Mouse (Mus musculus): ENCODE measurements around the gene Bri3bp. TPM values are rescaled to one million over a fixed set of nuclear protein-coding genes. Genes with fewer than 3 reads are reported as not detected.
A peak's percentile ranks its signal among the peaks of the same experiment; 100 is the strongest.
"Not testable (repeated sequence)": the region's sequence is repeated elsewhere in the genome, so short reads cannot be mapped to it uniquely, and the experiment has no call there.

Bri3bp gene
- total RNA-seq (2022) = 10 to 100 TPM; 44.4 to 61.8 (median 45.5) TPM

- DNase-seq (ENCODE audit: low spot score) = peak; percentile 36
These were observed at the start of gene Bri3bp for GRCm38 (mm10) chr5:125441234-125442114. Gene Bri3bp (plus strand): TSS chr5:125441568.

DNA sequence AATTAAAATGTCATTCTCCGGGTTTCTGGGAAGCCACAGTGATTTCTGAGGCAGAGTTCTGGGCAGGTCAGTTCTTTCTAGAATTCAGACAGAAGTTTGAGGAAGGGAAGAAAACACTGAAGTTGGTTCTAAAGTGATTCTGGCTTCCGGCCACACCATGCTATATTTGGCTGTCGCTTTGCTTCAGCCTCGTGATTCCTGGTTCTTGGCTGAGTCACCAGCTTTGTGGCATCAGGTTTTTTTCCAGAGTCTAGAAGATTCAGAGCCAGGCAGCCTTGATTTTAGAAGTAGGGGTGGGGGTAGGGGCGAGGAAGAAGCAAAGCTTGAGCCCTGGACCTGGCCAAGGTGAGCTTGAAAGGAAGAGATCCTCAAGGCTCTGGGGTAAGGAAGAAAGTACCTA, 49.8 kb upstream of the Bri3bp start:
- DNase-seq (ENCODE audit: low spot score) = peak; percentile 87

DNA sequence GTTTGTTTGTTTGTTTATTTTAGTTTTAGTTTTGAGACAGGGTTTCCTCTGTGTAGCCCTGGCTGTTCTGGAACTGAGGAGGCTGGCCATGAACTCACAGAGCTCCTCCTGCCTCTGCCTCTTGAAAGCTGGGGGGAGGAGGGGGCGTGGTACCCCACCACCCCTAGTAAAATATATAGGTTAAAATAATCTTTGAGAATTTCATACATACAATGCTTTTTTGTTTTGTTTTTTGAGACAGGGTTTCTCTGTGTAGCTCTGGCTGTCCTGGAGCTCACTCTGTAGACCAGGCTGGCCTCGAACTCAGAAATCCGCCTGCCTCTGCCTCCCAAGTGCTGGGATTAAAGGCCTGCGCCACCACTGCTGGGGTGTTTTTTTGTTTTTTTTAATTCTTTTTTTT, 49.2 kb upstream of the Bri3bp start:
- not testable (repeated sequence) for DNase-seq (ENCODE audit: low spot score)

DNA sequence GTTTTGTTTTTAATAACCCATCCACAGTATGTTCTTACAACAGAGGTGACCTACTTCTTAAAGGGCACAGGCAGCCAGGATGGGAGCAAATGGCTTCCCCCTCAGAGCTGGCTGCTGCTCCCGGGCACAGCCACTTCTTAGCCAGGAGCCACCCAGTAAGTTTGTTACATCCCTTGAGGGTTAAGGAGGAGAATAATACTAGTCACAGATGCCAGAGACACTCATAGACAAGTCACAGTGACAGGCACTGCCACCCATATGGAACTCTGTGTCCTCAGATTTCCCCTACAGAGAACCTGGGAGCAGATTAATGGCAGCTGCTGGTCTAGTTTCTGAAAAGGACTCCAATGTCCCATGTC, 48.8 kb upstream of the Bri3bp start:
- DNase-seq (ENCODE audit: low spot score) = no peak

- peak; percentile 99 for DNase-seq (ENCODE audit: low spot score)
These were observed 48.3 kb upstream of the Bri3bp start for GRCm38 (mm10) chr5:125392977-125393621.

GRCm38 (mm10) chr5:125393622-125394603, 47.5 kb upstream of the Bri3bp start:
- DNase-seq (ENCODE audit: low spot score) = peak; percentile 82

DNA sequence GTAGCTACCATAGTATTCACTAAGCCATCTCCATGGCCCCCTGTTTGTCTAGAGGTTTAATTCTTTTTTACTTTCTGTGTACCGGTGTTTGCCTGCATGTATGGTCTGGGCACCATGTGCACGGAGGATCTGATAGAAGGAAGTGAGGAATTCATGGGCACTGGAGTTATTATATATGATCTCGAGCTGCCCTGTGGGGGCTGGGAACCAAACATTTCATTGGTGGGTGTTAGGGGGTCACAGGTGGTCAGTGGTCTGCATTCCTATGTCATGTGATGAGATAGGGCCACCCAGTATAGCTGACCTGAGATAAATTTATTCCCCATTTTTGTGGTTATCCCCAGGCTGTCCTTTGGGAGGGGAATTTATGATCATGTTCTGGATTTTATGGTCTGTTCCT, 46.4 kb upstream of the Bri3bp start:
- no peak for DNase-seq (ENCODE audit: low spot score)

DNA sequence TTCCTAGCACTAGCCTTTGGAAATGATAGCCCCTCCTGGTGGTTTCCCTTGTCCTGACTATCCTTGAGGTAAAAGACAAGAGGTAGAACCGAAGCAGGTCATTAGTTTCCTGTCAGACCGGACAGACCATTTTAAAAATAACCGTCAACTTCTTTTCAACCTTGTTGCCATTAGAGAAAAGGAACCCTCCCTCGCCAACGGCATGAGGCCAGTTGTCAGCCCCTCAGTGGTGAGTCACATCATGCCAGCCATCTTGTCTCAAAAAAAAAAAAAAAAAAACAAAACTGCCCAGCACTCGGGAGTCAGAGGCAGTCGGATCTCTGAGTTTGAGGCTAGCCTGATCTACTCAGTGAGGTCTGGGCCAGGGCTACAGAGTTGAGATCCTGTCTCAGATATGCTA, 40.5 kb upstream of the Bri3bp start:
- no peak for DNase-seq (ENCODE audit: low spot score)

- DNase-seq (ENCODE audit: low spot score) = no peak
These were observed 38.9 kb upstream of the Bri3bp start for GRCm38 (mm10) chr5:125402476-125402875.

DNA sequence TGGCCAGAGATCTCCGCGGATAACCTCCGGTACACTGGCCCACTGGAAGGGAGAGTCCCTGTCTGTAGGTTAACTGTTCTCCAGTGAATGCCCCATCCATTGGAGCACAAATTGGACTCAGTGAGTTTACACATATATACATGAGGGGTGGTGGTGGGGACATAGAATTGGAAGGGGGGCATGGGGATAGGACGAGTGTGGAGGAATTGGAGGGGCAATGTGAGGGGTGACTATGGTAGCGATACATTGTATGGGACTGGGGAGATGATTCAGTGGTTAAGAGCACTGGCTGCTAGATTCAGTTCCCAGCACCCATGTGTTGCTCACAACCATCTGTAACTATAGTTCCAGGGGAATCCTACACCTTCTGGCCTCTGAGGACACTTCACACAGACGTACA, 38.4 kb upstream of the Bri3bp start:
- DNase-seq (ENCODE audit: low spot score) = no peak

DNA sequence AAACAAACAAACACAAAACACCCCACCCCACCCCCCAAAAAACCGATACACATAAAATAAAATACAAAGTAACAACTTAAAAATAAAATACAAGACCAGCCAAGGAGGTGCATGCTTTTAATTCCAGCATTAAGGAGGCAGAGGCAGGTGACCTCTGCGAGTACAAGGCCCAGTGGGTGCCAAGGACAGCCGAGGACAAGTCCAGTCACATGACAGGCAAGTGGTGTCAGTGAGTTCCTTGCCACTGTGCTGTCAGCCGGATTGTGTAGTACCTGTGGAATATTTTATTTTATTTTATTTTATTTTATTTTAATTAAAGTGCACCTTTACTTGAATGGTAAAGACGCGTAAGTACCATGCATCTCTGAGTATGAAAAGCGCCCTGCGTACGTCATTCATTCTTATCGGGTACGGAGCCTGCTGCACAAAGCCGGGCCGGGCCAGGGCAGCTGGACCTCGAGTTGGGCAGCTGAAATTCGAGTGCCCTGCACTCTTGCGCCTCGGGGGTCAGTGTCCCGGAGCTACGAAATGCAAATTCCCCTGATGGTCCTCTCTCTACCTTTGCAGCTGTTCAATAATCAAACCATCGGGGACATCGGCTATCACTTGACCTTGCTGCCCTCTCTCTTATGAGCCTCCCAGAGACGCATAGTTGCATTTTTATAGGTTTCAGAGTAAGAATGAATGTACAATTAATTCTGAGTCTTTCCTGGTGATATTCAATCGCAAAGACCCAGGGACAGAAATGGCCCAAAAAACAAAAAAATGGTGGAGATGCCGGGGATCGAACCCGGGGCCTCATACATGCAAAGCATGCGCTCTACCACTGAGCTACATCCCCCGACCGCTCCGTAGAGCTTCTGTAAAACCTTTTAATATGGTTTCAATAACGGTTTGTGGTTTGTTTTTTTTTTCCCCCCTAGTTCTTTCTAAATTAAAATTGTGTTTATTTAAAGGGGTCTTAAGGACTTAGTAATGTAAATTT, 37.6 kb upstream of the Bri3bp start:
- DNase-seq (ENCODE audit: low spot score) = peak; percentile 82

DNA sequence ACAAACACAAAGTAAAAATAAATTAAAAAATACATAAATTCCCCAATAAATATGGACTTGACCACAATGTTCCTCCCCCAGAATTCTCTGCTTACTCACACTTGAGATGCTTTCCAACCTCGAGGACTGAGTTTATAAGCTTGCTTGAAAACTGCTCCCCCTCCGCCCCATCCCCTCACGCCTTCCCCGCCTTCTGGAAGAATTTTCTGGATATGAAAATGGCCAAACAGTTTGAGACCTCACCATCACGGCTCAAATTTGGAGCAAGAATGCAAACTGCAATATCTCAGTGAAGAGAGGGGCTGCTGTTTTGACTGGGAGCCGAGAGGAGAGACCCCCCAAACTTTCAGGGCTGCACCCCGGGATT, 36.8 kb upstream of the Bri3bp start:
- peak; percentile 49 for DNase-seq (ENCODE audit: low spot score)

DNA sequence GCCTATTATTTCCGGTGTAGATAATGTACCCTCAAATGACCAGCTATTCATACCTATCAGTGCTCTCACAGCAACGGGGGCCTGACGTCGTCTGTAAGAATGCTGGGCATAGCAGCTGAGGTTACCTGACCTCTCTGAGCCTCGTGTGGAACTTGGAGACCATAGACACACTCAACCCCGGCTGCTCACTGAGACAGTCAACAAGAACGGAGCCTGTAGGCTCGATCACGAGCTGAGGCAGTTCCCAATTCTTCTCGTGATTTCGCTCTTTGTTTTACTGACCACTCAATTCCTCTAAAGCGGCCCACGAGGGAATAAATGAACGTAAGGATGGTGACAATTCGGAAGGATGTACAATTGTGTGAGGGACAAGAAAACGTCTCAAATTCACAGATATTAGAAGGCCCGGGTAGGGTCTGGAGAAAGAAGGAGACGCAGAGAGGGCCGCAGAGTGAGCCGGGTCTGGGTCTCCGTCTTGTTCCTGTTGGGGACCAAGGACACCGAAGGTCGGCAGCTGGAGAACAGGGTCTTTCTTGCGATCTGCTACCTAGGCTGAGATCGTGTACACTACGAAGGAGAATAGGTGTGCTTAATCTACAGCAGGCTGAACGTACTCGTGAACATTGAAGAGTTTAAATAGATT, 36.3 kb upstream of the Bri3bp start:
- peak; percentile 64 for DNase-seq (ENCODE audit: low spot score)

GRCm38 (mm10) chr5:125405546-125406248, 35.7 kb upstream of the Bri3bp start:
- DNase-seq (ENCODE audit: low spot score) = peak; percentile 92

DNA sequence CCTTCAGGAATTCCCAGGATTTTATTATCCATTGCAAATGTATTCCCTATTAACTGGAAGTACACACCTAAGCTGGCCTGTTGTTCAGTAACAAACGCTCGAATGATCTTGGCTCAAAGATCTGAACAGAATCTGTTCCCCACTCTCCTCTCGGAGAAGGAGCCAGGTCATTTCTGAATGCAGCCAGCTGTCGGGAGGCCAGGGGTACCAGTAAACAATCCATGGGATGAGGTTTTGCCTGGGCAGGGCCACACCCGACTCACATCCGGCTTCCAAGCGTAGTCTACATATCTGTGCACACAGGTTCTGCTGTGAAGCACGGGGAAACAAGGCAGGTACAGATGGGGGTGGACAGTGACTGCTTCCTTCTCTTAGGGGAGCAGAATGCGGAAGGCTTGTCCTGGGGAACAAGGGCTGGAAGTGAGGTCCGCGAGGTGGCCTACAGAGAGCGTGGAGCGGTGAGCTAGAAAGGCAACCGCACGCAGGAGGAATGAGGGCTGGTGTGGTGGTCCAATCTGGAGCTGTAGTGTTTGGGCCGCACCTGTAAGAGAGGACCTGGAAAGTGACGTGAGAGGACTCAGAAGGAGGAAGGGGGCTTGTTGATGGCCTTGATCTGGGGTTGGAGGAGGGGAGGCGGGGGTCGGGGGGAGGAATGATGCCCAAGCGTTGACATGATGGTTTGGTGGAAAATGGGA, 34.9 kb upstream of the Bri3bp start:
- peak; percentile 78 for DNase-seq (ENCODE audit: low spot score)

- no peak for DNase-seq (ENCODE audit: low spot score)
These were observed 34.1 kb upstream of the Bri3bp start for GRCm38 (mm10) chr5:125407020-125407830.

- DNase-seq (ENCODE audit: low spot score) = no peak
These were observed 33.3 kb upstream of the Bri3bp start for GRCm38 (mm10) chr5:125407910-125408575.

DNA sequence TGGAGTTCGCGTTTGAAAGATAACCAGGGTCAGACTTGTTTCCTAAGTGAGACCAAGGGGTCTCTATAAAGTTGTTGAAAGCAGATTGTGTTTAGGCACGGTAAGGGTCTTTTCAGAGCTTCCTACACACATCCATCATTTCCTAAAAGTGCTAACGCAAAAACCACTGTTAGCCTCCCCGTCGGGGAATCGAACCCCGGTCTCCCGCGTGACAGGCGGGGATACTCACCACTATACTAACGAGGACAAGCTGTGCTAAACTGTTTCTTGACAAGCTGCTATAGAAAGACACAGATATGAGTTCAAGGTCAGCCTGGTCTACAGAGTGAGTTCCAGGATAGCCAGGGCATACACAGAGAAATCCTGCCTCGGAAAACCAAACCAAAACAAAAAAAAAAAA, 32.5 kb upstream of the Bri3bp start:
- peak; percentile 87 for DNase-seq (ENCODE audit: low spot score)

All from heart, adult 8-10 months (tissue).